Mouse (Mus musculus) forebrain, embryonic 11.5 days (tissue): ENCODE measurements around the gene Srcap. TPM values are rescaled to one million over a fixed set of nuclear protein-coding genes. Genes with fewer than 3 reads are reported as not detected.

Experiments
- ATAC-seq: fragments of 200-750 bp; cut with Nextera tagmentation; replicated peaks from 2 replicates; pipeline ENCODE4 v1.8.0; 2017; ENCODE audit warnings: moderate TSS enrichment; ENCODE audit not compliant: low FRiP score
- DNase-seq: peaks from one replicate; pipeline ENCODE4 v3.0.0-alpha.2; 2017; ENCODE audit warnings: low spot score
- H3K27ac ChIP-seq: fragments of 300-500 bp; sonication (generic); 2 replicates; pipeline ENCODE4 v1.5.1; 2014; ENCODE audit warnings: low read depth, low read length
- H3K27me3 ChIP-seq: fragments of 300-500 bp; sonication (generic); 2 replicates; pipeline ENCODE4 v1.6.1; 2014; ENCODE audit warnings: mild to moderate bottlenecking, low read length, mixed read lengths; ENCODE audit not compliant: control insufficient read depth, insufficient read depth
- H3K36me3 ChIP-seq: fragments of 300-500 bp; sonication (generic); 2 replicates; pipeline ENCODE4 v1.6.1; 2014; ENCODE audit warnings: mild to moderate bottlenecking, low read length, moderate library complexity, mixed read lengths; ENCODE audit not compliant: control insufficient read depth, insufficient read depth
- H3K4me1 ChIP-seq: fragments of 300-500 bp; sonication (generic); replicated peaks from 2 replicates; pipeline ENCODE4 v1.6.1; 2014; ENCODE audit warnings: low read length, mixed read lengths; ENCODE audit not compliant: control insufficient read depth, insufficient read depth
- H3K4me2 ChIP-seq: fragments of 300-500 bp; sonication (generic); 2 replicates; pipeline ENCODE4 v1.6.1; 2014; ENCODE audit warnings: low read depth, mild to moderate bottlenecking, low read length, moderate library complexity, mixed read lengths; ENCODE audit not compliant: severe bottlenecking
- H3K4me3 ChIP-seq: fragments of 300-500 bp; sonication (generic); 2 replicates; pipeline ENCODE4 v1.5.1; 2014; ENCODE audit warnings: low read depth, low read length
- H3K9ac ChIP-seq: fragments of 300-500 bp; sonication (generic); 2 replicates; pipeline ENCODE4 v1.6.1; 2014; ENCODE audit warnings: low read length
- H3K9me3 ChIP-seq: fragments of 300-500 bp; sonication (generic); 2 replicates; pipeline ENCODE4 v1.6.1; 2016; ENCODE audit warnings: low read length, mixed read lengths; ENCODE audit not compliant: control insufficient read depth
- WGBS: fragments of 180-500 bp; shearing (Covaris S2); extraction: QIAGEN DNeasy Blood & Tissue Kit; methylation state at CpG from one replicate; pipeline ENCODE4 v1.1.7; 2014; 5-methylcytosine and 5-hydroxymethylcytosine counted together
- polyA plus RNA-seq: library from polyadenylated mRNA; unstranded; fragments of >200 nt; fragmentation: Nextera tagmentation; extraction: Ambion mirVana; gene quantifications from 2 replicates; pipeline ENCODE4 v1.2.1, GENCODE M21; 2014

Gene Srcap
- polyA plus RNA-seq, 1 experiment from 2014 or later: 91.6 TPM

- ATAC-seq (no peak), DNase-seq (no peak)
- Histone ChIP-seq H3K4me3 (no peak overlapping the region), H3K4me1 (peaks cover 5% of the 10 kb centered on the region; the same call in 1 of the 2 replicates), H3K36me3 (peaks cover 5% of the 10 kb centered on the region; the same call in 1 of the 2 replicates), H3K27me3 (no peaks in the 10 kb centered on the region), H3K27ac (no peak overlapping the region), H3K9me3 (no peaks in the 10 kb centered on the region), H3K9ac (no peak overlapping the region), H3K4me2 (no peak overlapping the region)
- WGBS: 97% methylated on average over 6 of the region's 7 CpGs
These were observed 4.6 kb downstream of the Srcap start for GRCm38 (mm10) chr7:127516344-127516743.

GRCm38 (mm10) chr7:127519284-127519683, 7.5 kb downstream of the Srcap start, which contains the start of gene Gm42715:
Gene Gm42715, plus strand, starts transcription at chr7:127519584.
- DNase-seq (no peak), ATAC-seq (no peak)
- Histone ChIP-seq H3K27me3 (no peaks in the 10 kb centered on the region), H3K9ac (no peak within 1 kb of the TSS), H3K4me3 (no peak within 1 kb of the TSS), H3K9me3 (no peaks in the 10 kb centered on the region), H3K4me1 (no peaks in the 10 kb centered on the region), H3K4me2 (no peak within 1 kb of the TSS), H3K27ac (no peak within 1 kb of the TSS), H3K36me3 (peaks cover 19% of the 10 kb centered on the region)
- 89% methylated on average over 3 of the region's 3 CpGs for WGBS

GRCm38 (mm10) chr7:127541671-127542070, 29.9 kb downstream of the Srcap start:
- no peaks in the 10 kb centered on the region for H3K4me1 ChIP-seq
- no peak overlapping the region for H3K4me2 ChIP-seq
- DNase-seq (no peak), ATAC-seq (no peak)
- H3K9me3 ChIP-seq: no peaks in the 10 kb centered on the region
- no peak overlapping the region for H3K4me3 ChIP-seq
- peaks cover 54% of the 10 kb centered on the region for H3K36me3 ChIP-seq
- 98% methylated on average over 3 of the region's 3 CpGs for WGBS
- no peak overlapping the region for H3K27ac ChIP-seq
- H3K9ac ChIP-seq: no peak overlapping the region
- H3K27me3 ChIP-seq: no peaks in the 10 kb centered on the region

GRCm38 (mm10) chr7:127549116-127549835, 37.5 kb downstream of the Srcap start:
- Histone ChIP-seq H3K27ac (no peak overlapping the region), H3K36me3 (peaks cover 21% of the 10 kb centered on the region; the same call in 1 of the 2 replicates), H3K27me3 (no peaks in the 10 kb centered on the region), H3K9ac (no peak overlapping the region), H3K4me3 (no peak overlapping the region), H3K4me2 (no peak overlapping the region), H3K4me1 (no peaks in the 10 kb centered on the region), H3K9me3 (no peaks in the 10 kb centered on the region)
- DNase-seq: no peak
- ATAC-seq: no peak
- 91% methylated on average over 15 of the region's 15 CpGs for WGBS

GRCm38 (mm10) chr7:127551558-127551957, 39.8 kb downstream of the Srcap start:
- H3K27ac ChIP-seq: no peak overlapping the region
- H3K4me1 ChIP-seq: no peaks in the 10 kb centered on the region
- DNase-seq (no peak), ATAC-seq (no peak)
- 97% methylated on average over 8 of the region's 8 CpGs for WGBS
- no peaks in the 10 kb centered on the region for H3K9me3 ChIP-seq
- H3K27me3 ChIP-seq: no peaks in the 10 kb centered on the region
- H3K4me2 ChIP-seq: no peak overlapping the region
- H3K4me3 ChIP-seq: no peak overlapping the region
- H3K36me3 ChIP-seq: peaks cover 22% of the 10 kb centered on the region
- no peak overlapping the region for H3K9ac ChIP-seq

GRCm38 (mm10) chr7:127560580-127560979, 48.8 kb downstream of the Srcap start:
- WGBS: 94% methylated on average over 11 of the region's 11 CpGs
- H3K9me3 ChIP-seq: no peaks in the 10 kb centered on the region
- no peaks in the 10 kb centered on the region for H3K27me3 ChIP-seq
- no peak overlapping the region for H3K9ac ChIP-seq
- no peak overlapping the region for H3K4me3 ChIP-seq
- H3K36me3 ChIP-seq: peaks cover 31% of the 10 kb centered on the region
- no peak overlapping the region for H3K27ac ChIP-seq
- H3K4me1 ChIP-seq: no peaks in the 10 kb centered on the region
- ATAC-seq (no peak), DNase-seq (no peak)
- H3K4me2 ChIP-seq: no peak overlapping the region

- Histone ChIP-seq H3K4me1 (no peaks in the 10 kb centered on the region), H3K27me3 (no peaks in the 10 kb centered on the region), H3K9me3 (no peaks in the 10 kb centered on the region), H3K9ac (no peak within 1 kb of the TSS), H3K36me3 (peaks cover 32% of the 10 kb centered on the region), H3K4me3 (no peak within 1 kb of the TSS), H3K4me2 (no peak within 1 kb of the TSS), H3K27ac (no peak within 1 kb of the TSS)
- ATAC-seq (no peak), DNase-seq (no peak)
- 91% methylated on average over 5 of the region's 5 CpGs for WGBS
These were observed 49.6 kb downstream of the Srcap start, which contains the start of gene Tmem265 for GRCm38 (mm10) chr7:127561340-127561858. Gene Tmem265, plus strand, starts transcription at chr7:127561390.

GRCm38 (mm10) chr7:127564381-127565150, 52.8 kb downstream of the Srcap start:
- Histone ChIP-seq H3K27me3 (no peaks in the 10 kb centered on the region), H3K9me3 (no peaks in the 10 kb centered on the region), H3K4me1 (no peaks in the 10 kb centered on the region), H3K27ac (no peak overlapping the region), H3K9ac (no peak overlapping the region), H3K4me2 (no peak overlapping the region), H3K4me3 (no peak overlapping the region), H3K36me3 (peaks cover 17% of the 10 kb centered on the region; the same call in 1 of the 2 replicates)
- no peak for ATAC-seq
- WGBS: 91% methylated on average over 6 of the region's 6 CpGs
- DNase-seq: no peak
